Mouse (Mus musculus) thymus, adult 2 months (tissue): Measurements from ENCODE around the gene Unc13d.

Experiments
- CTCF ChIP-seq: fragments of 200-500 bp; IDR thresholded peaks from 2 replicates; pipeline ENCODE4 v1.5.1; 2012; ENCODE audit warnings: mild to moderate bottlenecking, control low read depth, low read length, moderate library complexity, borderline replicate concordance; ENCODE audit not compliant: control insufficient read depth, poor library complexity, insufficient read depth; ENCODE audit errors: extremely low read depth
- POLR2A ChIP-seq: fragments of 200-500 bp; IDR thresholded peaks from 2 replicates; pipeline ENCODE4 v1.6.1; 2012; ENCODE audit warnings: mild to moderate bottlenecking, low read length, control low read depth, moderate library complexity; ENCODE audit not compliant: control insufficient read depth, poor library complexity, insufficient read depth; ENCODE audit errors: extremely low read depth

DNA sequence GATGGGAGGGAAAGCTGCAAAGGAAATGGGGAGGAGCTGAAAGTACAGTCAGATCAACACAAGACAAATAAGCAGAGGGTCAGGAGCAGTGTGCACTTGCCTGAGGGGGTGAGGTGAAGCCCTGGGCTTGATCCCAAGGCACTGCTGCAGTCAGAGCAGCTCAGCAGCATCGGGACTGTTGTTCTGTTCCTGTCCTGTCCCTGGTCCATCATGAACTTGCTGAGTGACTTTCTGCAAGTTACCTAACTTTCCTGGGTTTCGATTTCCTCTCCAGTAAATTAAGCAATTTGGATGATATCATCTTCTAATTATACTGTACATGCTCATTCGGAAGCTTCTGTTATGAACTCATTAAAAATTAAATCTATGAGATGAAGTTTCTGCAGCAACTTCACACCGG lies 50.0 kb downstream of the Unc13d start, which contains the start of gene H3f3b:
- TF ChIP-seq POLR2A (no peak), CTCF (no peak)
